Mouse (Mus musculus) neural tube, embryonic 13.5 days (tissue): Measurements from ENCODE around the gene 1300017J02Rik. TPM values are rescaled to one million over a fixed set of nuclear protein-coding genes. Genes with fewer than 3 reads are reported as not detected.

ENCODE experiments used
- ATAC-seq: fragments of 200-750 bp; cut with Nextera tagmentation; 2 replicates; pipeline ENCODE4 v1.8.0; 2017; ENCODE audit warnings: low read depth, mild to moderate bottlenecking, moderate TSS enrichment, moderate library complexity
- H3K27ac ChIP-seq: fragments of 300-500 bp; sonication (generic); replicated peaks from 2 replicates; pipeline ENCODE4 v1.5.1; 2015; ENCODE audit warnings: moderate library complexity, mild to moderate bottlenecking, inconsistent platforms
- H3K27me3 ChIP-seq: fragments of 300-500 bp; sonication (generic); 2 replicates; pipeline ENCODE4 v1.6.1; 2015; ENCODE audit warnings: mild to moderate bottlenecking, inconsistent platforms
- H3K36me3 ChIP-seq: fragments of 300-500 bp; sonication (generic); 2 replicates; pipeline ENCODE4 v1.6.1; 2015; ENCODE audit warnings: mild to moderate bottlenecking, inconsistent platforms
- H3K4me1 ChIP-seq: fragments of 300-500 bp; sonication (generic); replicated peaks from 2 replicates; pipeline ENCODE4 v1.6.1; 2015; ENCODE audit warnings: inconsistent platforms
- H3K4me2 ChIP-seq: fragments of 300-500 bp; sonication (generic); 2 replicates; pipeline ENCODE4 v1.6.1; 2015; ENCODE audit warnings: inconsistent platforms, mild to moderate bottlenecking, moderate library complexity
- H3K4me3 ChIP-seq: fragments of 300-500 bp; sonication (generic); 2 replicates; pipeline ENCODE4 v1.5.1; 2015; ENCODE audit warnings: mild to moderate bottlenecking, inconsistent platforms
- H3K9ac ChIP-seq: fragments of 300-500 bp; sonication (generic); 2 replicates; pipeline ENCODE4 v1.6.1; 2015; ENCODE audit warnings: moderate library complexity, mild to moderate bottlenecking, inconsistent platforms
- H3K9me3 ChIP-seq: fragments of 300-500 bp; sonication (generic); 2 replicates; pipeline ENCODE4 v1.6.1; 2016; ENCODE audit warnings: inconsistent platforms
- WGBS: fragments of 180-500 bp; shearing (Covaris S2); methylation state at CpG from one replicate; pipeline ENCODE4 v1.1.7; 2015; 5-methylcytosine and 5-hydroxymethylcytosine counted together
- polyA plus RNA-seq: library from polyadenylated mRNA; unstranded; fragments of >200 nt; fragmentation: Nextera tagmentation; extraction: Ambion mirVana; gene quantifications from 2 replicates; pipeline ENCODE4 v1.2.1, GENCODE M21; 2015

The 1300017J02Rik gene
- polyA plus RNA-seq, 1 experiment from 2014 or later: 1.6 TPM

GRCm38 (mm10) chr9:103252906-103253305, 52.0 kb downstream of the 1300017J02Rik start:
- H3K4me3 ChIP-seq: no peak overlapping the region
- no peaks in the 10 kb centered on the region for H3K27me3 ChIP-seq
- no peak for ATAC-seq
- no peaks in the 10 kb centered on the region for H3K36me3 ChIP-seq
- no peaks in the 10 kb centered on the region for H3K9me3 ChIP-seq
- H3K9ac ChIP-seq: no peak overlapping the region
- H3K27ac ChIP-seq: no peak overlapping the region
- H3K4me2 ChIP-seq: no peak overlapping the region
- 88% methylated on average over 5 of the region's 5 CpGs for WGBS
- H3K4me1 ChIP-seq: no peaks in the 10 kb centered on the region

- Histone ChIP-seq H3K9ac (no peak overlapping the region), H3K4me3 (no peak overlapping the region), H3K27ac (no peak overlapping the region), H3K36me3 (no peaks in the 10 kb centered on the region), H3K4me1 (no peaks in the 10 kb centered on the region), H3K9me3 (no peaks in the 10 kb centered on the region), H3K27me3 (no peaks in the 10 kb centered on the region), H3K4me2 (no peak overlapping the region)
- 51% methylated on average over 4 of the region's 4 CpGs for WGBS
- no peak for ATAC-seq
Observed at GRCm38 (mm10) chr9:103248618-103249017, 56.3 kb downstream of the 1300017J02Rik start.

GRCm38 (mm10) chr9:103246526-103247168, 58.2 kb downstream of the 1300017J02Rik start:
- no peaks in the 10 kb centered on the region for H3K4me1 ChIP-seq
- H3K4me3 ChIP-seq: no peak overlapping the region
- H3K27ac ChIP-seq: no peak overlapping the region
- H3K27me3 ChIP-seq: no peaks in the 10 kb centered on the region
- H3K36me3 ChIP-seq: no peaks in the 10 kb centered on the region
- 86% methylated on average over 8 of the region's 8 CpGs for WGBS
- H3K4me2 ChIP-seq: no peak overlapping the region
- ATAC-seq: no peak
- H3K9ac ChIP-seq: no peak overlapping the region
- H3K9me3 ChIP-seq: no peaks in the 10 kb centered on the region

GRCm38 (mm10) chr9:103243640-103244039, 61.2 kb downstream of the 1300017J02Rik start:
- Histone ChIP-seq H3K4me3 (no peak overlapping the region), H3K27me3 (no peaks in the 10 kb centered on the region), H3K36me3 (no peaks in the 10 kb centered on the region), H3K27ac (no peak overlapping the region), H3K4me1 (no peaks in the 10 kb centered on the region), H3K4me2 (no peak overlapping the region), H3K9ac (no peak overlapping the region), H3K9me3 (no peaks in the 10 kb centered on the region)
- no peak for ATAC-seq
- WGBS: 94% methylated on average over 4 of the region's 4 CpGs

GRCm38 (mm10) chr9:103241206-103241605, 63.7 kb downstream of the 1300017J02Rik start:
- ATAC-seq: no peak
- no peaks in the 10 kb centered on the region for H3K27me3 ChIP-seq
- no peak overlapping the region for H3K4me3 ChIP-seq
- WGBS: 82% methylated on average over 2 of the region's 2 CpGs
- H3K4me2 ChIP-seq: no peak overlapping the region
- H3K36me3 ChIP-seq: no peaks in the 10 kb centered on the region
- no peaks in the 10 kb centered on the region for H3K4me1 ChIP-seq
- no peak overlapping the region for H3K9ac ChIP-seq
- no peaks in the 10 kb centered on the region for H3K9me3 ChIP-seq
- H3K27ac ChIP-seq: no peak overlapping the region

- Histone ChIP-seq H3K4me2 (no peak overlapping the region), H3K4me1 (peaks cover 5% of the 10 kb centered on the region; the same call in 1 of the 2 replicates), H3K9ac (no peak overlapping the region), H3K4me3 (no peak overlapping the region), H3K36me3 (no peaks in the 10 kb centered on the region), H3K27ac (no peak overlapping the region), H3K9me3 (no peaks in the 10 kb centered on the region), H3K27me3 (no peaks in the 10 kb centered on the region)
- no peak for ATAC-seq
- WGBS: 92% methylated on average over 6 of the region's 6 CpGs
Observed at GRCm38 (mm10) chr9:103239471-103239870, 65.4 kb downstream of the 1300017J02Rik start.

- Histone ChIP-seq H3K4me1 (peaks cover 21% of the 10 kb centered on the region), H3K4me3 (no peak overlapping the region), H3K27me3 (no peaks in the 10 kb centered on the region), H3K4me2 (no peak overlapping the region), H3K36me3 (no peaks in the 10 kb centered on the region), H3K27ac (0 out of 2 replicates have a peak overlapping the region, but pooled peaks have one; percentile 18), H3K9ac (no peak overlapping the region), H3K9me3 (no peaks in the 10 kb centered on the region)
- ATAC-seq: no peak
- WGBS: 58% methylated on average over 7 of the region's 7 CpGs
Observed at GRCm38 (mm10) chr9:103234565-103235165, 70.2 kb downstream of the 1300017J02Rik start.

- H3K36me3 ChIP-seq: no peaks in the 10 kb centered on the region
- WGBS: 82% methylated on average over 7 of the region's 7 CpGs
- H3K27ac ChIP-seq: 0 out of 2 replicates have a peak overlapping the region, but pooled peaks have one; percentile 18
- H3K9me3 ChIP-seq: no peaks in the 10 kb centered on the region
- H3K27me3 ChIP-seq: no peaks in the 10 kb centered on the region
- H3K4me1 ChIP-seq: peaks cover 22% of the 10 kb centered on the region
- ATAC-seq: no peak
- H3K4me3 ChIP-seq: no peak overlapping the region
- H3K4me2 ChIP-seq: no peak overlapping the region
- no peak overlapping the region for H3K9ac ChIP-seq
Observed at GRCm38 (mm10) chr9:103234059-103234458, 70.8 kb downstream of the 1300017J02Rik start.

- WGBS: 74% methylated on average over 7 of the region's 7 CpGs
- ATAC-seq: no peak
- H3K4me3 ChIP-seq: no peak overlapping the region
- H3K4me2 ChIP-seq: no peak overlapping the region
- H3K27me3 ChIP-seq: no peaks in the 10 kb centered on the region
- H3K36me3 ChIP-seq: no peaks in the 10 kb centered on the region
- no peaks in the 10 kb centered on the region for H3K9me3 ChIP-seq
- peaks cover 22% of the 10 kb centered on the region for H3K4me1 ChIP-seq
- H3K9ac ChIP-seq: no peak overlapping the region
- H3K27ac ChIP-seq: no peak overlapping the region
Observed at GRCm38 (mm10) chr9:103233006-103233395, 71.9 kb downstream of the 1300017J02Rik start.

GRCm38 (mm10) chr9:103232232-103233005, 72.5 kb downstream of the 1300017J02Rik start:
- Histone ChIP-seq H3K27me3 (no peaks in the 10 kb centered on the region), H3K9me3 (no peaks in the 10 kb centered on the region), H3K27ac (no peak overlapping the region), H3K4me3 (no peak overlapping the region), H3K36me3 (no peaks in the 10 kb centered on the region), H3K9ac (no peak overlapping the region), H3K4me2 (no peak overlapping the region), H3K4me1 (peaks cover 22% of the 10 kb centered on the region)
- 85% methylated on average over 7 of the region's 7 CpGs for WGBS
- ATAC-seq: no peak

GRCm38 (mm10) chr9:103230151-103230951, 74.5 kb downstream of the 1300017J02Rik start, which contains the start of the genes Gm20425 and Trf:
Gene Gm20425 (minus strand): TSS chr9:103230307.
Gene Trf (minus strand): TSS chr9:103230444.
- peak; percentile 80 for ATAC-seq
- Histone ChIP-seq H3K4me2 (peak within 1 kb of the TSS; percentile 52), H3K27me3 (no peaks in the 10 kb centered on the region), H3K4me3 (peak within 1 kb of the TSS; percentile 23), H3K9ac (peak within 1 kb of the TSS; percentile 59), H3K36me3 (no peaks in the 10 kb centered on the region), H3K9me3 (no peaks in the 10 kb centered on the region), H3K4me1 (peaks cover 22% of the 10 kb centered on the region), H3K27ac (peak within 1 kb of the TSS; percentile 64)
- 40% methylated on average over 28 of the region's 29 CpGs for WGBS
